Mouse (Mus musculus) embryo, embryonic 11 days (tissue): ENCODE measurements around the gene Ss18l1.
A peak's percentile ranks its signal among the peaks of the same experiment; 100 is the strongest.

Experiments
- DNase-seq: peaks from one replicate; pipeline ENCODE4 v3.0.0-alpha.2; 2015

Gene Ss18l1

DNA sequence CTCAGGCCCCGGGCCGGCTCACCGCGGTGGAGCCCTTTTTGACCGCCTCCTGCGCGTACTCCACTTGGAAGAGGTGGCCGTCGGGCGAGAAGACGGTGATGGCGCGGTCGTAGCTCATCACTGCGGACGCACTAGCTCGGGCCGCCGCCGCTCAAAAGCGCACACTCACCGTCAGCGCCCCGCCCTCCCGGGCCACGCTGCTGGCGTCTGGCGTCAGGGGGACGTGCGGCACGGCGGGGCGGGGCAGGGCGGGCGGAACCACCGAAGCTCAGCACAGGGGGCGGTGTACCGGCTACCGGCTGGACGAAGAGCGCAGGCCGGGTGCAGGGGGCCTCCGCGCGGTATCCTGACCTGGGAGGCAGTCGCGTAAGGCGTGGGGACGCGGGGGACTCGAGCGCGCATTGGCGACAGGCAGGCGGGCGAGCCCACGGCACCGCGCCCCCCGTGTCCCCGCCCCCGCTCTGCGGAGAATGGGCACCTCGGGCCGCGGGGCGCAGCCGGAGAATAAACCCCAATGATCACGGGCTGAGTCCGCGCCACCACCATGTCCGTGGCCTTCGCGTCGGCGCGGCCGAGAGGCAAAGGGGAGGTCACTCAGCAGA, at the start of gene Ss18l1, which contains the start of gene Psma7:
TSS of gene Ss18l1 (plus strand) at position 254 of the 602 bp plus-strand sequence.
TSS of gene Psma7 (minus strand) at position 178 of the 602 bp plus-strand sequence.
- DNase-seq: peak; percentile 96

DNA sequence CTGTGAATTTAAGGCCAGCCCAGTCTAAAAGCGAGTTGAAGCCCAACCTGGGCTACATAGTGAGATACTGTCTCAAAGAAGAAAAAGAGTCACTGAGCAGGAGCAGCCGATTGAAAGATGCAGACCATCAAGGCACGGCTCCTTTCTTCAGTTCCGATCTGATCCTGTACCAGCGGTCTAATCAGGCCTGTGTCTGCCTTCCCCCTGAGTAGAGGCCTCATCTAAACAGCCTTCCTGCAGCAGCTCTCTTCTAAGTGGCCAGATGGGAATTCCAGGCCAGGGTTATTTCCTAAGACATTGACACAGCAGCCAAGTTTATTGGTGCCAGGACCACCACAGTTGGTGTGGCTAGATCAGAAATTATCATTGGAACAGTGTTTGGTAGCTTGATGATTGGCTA, 49.2 kb upstream of the Ss18l1 start:
- no peak for DNase-seq

DNA sequence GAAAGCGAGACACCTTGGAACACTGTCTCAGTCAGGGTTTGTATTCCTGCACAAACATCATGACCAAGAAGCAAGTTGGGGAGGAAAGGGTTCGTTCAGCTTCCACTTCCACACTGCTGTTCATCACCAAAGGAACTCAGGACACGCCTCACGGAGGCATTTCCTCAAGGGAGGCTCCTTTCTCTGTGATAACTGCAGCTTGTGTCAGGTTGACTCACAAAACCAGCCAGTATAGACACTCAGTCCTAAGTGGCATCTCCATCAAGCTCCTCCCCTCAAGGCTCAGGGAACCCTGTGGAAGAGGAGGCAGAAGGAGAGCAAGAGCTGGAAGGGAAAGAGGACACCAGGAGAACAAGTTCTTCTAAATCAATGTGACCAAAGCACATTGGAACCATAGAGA, 43.9 kb upstream of the Ss18l1 start:
- no peak for DNase-seq

DNA sequence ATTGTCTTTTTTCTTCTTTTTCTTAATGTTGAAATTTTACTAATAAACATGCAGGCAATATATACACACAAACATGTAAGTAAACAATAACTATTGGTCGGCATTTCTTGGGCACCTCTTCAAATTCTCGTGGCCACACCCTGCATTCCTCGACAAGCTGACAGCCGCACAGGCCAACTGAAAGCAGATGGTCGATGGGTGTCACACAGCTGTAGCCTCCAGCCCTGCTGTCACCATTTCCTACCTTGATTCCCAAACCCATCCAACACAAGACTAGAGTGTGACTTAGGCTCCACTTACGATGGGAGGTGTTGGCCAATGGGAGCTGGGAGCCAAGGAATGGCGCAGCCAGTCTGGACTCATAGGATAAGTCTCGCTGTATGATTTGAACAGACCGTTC, 40.7 kb upstream of the Ss18l1 start:
- DNase-seq: no peak

DNA sequence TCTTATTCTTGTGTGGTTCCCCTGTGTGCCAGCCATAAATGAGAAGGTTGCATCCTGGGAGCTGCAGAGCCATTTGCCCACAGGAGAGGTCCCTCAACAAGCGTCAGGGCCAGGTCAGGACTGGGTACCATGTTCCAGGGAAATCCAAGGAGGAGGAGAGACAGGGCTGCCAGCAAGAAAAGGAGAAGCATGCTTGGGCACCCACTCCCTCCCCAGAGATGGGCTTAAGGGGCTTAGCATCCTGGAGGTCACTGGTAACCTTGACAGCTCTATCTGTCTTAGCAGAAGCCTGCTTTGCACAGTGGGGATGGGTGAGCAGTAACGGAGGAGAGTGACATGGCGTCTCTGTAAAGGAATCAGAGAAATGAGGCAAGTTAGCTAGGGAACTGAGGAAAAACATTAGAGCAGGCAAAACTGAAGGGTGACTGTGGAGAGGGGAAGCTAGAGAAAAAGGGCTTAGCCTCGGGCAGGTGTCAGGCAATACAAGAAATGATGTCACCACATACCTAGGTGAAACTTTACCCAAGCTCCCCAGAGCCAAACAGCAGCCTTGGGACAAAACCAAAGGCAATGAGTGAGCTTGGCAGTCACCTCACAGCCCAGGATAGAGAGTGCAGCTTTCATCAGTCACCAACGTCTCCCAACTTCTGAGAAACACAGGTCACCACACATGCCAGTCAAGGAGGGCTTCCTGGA, 36.5 kb upstream of the Ss18l1 start:
- DNase-seq: no peak

DNA sequence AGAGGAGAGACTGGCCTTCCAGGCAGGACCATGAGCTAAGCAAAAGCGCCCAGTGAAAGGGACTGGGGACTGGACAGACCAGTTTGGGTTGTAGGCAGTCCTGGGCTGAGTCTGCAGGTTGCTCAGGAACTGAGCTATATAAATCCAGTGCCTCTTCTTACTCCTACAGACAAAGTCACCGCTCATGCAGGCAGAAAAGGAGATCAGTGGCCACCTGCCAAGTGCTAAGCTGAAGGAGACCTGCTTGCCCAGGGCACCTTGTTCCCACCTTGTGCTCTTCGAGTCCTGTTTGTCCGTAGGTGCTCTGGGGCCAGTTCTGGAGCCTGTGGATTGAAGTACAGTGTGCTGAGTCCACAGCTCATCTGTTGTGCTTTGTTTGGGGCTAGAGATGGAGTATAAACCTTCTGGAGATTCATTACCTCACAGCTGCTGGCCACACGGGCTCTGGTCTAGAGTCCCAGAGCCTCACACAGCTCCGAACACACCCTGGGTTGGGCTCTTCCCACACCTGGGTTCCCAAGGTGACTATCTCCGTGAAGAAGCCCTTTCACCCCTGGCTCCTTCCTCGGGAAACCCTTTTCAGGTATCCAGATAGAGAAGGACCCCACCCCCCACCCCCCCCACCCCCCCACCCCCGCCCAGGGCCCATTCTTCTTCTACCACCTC, 35.8 kb upstream of the Ss18l1 start:
- DNase-seq: no peak

DNA sequence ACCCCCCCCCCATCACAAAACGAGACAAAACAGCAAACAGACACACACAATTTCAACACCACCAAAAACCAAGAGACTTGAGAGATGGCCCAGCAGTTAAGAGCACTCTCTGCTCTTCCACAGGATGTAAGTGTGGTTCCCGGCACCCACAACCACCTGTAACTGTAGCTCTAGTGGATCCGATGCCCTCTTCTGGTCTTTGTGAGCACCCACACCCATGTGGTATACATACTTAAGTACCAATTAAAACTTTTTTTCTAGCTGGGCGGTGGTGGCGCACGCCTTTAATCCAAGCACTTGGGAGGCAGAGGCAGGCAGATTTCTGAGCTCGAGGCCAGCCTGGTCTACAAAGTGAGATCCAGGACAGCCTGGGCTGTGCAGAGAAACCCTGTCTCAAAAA, 31.6 kb upstream of the Ss18l1 start:
- DNase-seq: no peak

DNA sequence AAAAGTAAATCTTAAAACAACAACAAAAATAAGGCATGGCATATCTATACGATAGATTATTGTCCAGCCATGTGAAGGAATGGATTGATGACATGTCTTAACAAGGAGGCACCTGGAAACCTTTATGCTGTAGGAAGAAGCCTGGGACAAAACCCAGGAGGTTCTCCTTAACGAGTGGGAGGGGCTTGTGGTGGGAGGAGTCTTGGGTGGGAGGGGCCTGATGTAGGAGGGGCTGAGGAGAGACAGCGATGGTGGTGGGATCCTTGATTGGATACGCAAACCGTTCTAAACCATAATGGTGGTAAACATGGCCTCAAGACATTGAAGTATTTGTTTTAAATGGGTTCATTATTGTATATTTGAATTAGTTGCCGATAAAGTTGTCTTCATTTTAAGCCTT, 30.9 kb upstream of the Ss18l1 start:
- DNase-seq: no peak

DNA sequence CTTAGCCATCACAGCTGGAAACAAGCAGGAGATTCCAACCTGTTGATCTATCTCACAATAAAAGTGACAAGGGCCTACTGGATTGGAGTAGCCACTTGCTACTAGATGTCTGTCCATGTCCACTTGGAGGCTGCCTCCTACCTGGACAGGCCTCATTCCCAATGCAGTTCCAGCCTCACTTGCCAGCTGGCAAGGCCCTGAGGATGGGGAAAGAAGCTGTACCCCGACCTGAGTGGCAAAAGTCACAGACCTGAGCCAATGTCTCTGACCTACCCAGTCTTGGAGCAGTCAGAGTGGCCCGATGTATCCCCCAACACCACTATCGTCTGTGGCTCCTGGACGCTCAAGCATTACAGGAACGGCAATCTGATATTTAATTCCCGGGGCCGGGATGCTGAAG, 28.6 kb upstream of the Ss18l1 start:
- DNase-seq: no peak

DNA sequence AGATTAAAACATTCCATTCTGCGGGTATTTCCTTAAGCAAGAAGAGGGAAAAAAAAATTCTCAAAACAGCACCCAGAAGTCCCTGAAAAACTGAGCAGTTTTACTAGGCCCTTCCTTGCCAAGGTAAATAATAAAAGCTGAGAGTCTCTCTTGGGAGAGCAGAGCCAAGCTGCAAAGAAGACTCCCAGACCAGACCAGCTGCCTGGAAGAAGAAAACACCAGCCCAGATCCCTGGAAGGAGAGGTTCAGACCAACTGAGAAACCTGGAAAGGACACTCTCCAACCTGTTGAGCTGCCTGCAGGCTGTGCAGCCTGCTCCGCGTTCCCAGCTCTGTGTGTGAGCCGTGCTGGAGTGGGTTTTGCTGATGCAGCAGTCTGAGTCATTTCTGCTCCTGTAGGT, 24.7 kb upstream of the Ss18l1 start:
- DNase-seq: no peak

DNA sequence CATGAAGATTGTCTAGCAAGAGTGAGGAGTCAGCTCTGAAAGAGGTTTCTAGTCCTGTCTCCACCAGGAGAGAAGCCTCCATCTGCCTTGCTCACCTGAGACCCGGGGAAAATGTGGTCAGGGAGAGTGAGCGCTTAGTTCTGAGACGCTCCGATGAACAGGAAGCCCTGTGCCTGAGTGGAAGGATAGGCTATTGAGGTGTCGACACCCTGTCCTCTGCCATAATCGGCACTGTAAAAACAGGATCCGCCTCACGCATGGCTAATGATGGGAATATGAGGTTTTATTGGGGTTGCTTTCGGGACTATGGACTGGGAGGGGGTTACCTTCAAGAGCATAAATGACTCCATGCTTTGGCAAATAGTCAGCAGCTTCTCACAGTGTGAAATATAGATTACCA, 23.7 kb upstream of the Ss18l1 start:
- no peak for DNase-seq

DNA sequence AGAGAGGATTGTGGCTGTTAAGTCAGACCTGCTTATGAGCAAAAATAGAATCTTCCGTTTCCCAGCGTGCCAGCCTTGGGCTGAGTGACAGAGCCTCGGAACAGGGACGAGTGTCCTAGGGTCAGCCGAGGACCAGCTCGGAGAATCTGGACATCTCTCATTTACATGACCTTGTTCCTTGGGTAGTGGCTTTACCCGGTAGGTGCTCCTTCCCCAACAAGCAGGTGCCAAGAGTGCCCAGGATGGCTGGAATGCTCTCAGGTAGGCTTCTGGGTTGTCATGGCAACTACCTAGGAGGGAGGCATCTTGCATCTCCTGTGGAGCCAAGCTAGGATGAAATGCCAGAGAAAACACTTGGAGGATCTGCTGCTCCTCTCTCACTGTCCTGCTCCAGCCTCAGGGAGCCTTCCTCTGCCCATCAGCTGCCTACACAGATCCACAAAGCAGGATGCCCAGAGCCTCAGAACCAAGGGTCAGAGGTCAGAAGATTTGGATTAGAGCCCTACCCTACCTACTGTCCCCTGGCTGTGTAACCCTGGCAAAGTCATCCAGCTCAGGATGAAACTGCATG, 22.1 kb upstream of the Ss18l1 start:
- no peak for DNase-seq

DNA sequence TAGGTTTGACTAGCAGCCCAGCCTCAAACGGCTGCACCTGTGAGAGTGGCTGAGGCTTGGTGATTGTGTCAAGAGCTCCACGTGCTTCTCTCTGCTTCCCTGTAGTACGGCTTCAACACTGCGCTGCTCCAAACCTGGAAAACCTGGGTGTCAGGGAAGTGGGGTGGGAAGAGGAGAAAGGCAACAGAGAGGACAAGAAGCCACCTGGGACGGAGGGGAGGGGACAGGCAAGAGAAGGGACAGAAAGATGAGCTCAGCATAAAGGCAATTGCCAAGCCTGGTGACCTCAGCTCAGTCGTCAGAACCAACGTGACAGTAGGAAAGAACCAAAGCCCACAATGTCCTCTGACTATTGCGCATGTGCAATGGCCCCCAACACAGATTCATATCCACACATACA, 21.4 kb upstream of the Ss18l1 start:
- DNase-seq: no peak

DNA sequence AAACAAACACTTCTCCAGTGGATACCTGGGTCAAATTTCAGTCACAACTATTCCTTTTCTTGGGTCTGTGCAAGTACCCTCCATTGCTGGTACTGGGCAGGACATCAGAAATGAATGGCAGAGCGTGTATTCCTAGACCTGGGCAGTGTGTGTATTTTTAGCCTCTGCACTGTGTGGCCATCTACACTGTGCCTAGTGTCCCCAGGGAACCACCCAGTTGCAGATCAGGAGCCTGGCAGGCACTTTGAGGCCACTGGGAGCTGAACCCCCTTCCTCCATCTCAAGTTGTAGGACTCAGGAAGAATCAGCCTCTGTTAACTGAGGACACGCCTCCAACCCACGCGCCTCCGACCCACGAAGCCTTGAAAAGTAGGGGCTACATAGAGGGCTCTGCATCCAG, 19.6 kb upstream of the Ss18l1 start:
- DNase-seq: no peak

DNA sequence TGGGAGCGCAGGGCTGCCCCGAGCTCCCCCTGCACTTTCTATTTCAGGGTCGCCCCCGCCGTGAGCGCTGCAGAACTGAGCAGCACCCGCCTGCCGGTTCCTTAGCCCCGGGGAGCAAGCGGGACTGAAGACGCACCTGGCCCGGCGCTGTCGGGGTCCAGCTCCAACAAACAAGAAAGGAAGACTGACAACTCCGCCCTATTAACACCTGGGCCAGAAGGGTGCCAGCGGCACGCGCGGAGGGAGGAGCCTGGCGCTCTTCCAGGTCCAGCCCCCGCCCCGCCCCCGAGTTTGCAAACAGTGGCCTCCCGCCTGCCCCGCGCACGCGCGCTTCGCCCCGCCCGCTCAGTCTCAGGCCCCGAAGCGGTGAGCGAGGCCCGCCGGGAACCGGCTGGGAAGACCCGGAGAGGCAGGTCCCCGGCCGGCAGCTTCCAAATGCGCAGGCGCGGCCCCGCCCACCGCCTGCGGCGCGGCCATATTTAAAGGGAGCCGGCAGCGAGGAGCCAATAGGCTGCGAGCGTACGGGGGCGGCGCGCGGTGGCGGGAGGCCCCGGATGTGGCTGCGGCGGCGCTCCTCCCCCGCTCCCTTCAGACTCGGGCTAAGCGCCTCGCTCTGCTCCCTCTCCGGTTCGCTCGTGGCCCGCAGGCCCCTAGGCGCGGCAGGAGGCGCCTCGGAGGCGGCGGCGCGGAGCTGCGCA, 17.8 kb upstream of the Ss18l1 start, which contains the start of gene Lsm14b:
TSS of gene Lsm14b (plus strand) at position 587 of the 698 bp plus-strand sequence.
- peak; percentile 98 for DNase-seq

DNA sequence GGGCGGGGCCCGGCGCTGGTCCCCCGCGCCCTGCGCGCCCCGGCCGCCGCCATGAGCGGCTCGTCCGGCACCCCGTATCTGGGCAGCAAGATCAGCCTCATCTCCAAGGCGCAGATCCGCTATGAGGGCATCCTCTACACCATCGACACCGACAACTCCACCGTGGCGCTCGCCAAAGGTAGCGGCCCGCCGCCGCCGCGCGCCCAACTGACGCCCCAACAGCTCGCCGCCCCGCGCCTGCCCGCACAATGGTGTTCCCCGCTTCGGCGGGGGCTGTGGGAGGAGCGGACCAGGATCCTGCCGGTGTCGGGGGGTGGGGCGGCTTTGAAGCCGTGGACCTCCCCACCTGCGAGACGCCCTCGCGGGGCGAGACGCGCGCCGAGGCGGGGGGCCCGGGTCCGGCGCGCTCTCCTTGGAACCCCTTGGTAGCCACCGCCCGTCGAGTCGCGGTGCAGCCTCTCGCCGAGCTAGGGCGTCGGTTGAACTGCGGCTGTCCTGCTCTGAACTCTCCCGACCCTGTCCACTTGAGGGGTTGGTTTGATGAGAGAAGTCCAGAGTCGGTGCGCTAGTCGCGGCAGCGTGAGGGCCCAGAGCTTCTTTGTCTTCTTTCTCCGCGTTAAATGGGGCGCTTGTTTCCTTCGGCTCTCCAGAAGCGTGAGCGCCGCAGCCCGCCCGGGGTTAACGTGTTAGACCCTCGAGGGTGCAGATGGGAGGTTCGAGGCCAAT, 17.0 kb upstream of the Ss18l1 start:
- DNase-seq: peak; percentile 52

DNA sequence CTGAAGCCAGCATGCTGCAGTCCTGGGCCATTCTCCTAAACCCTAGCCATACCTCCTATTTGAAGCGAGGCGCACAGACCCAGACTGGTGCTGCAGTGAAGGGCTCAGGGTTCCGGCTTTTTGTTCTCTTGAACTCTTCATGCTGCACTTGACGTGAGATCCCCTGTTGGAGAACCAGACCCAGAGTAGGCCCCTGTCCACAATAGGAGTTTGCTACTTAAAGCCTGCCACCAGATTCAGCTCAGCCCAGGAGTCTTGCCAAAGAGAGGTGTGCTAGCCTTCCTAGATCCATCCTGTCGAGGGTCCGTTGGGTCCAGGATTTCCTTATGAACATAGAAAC, 16.5 kb upstream of the Ss18l1 start:
- no peak for DNase-seq

DNA sequence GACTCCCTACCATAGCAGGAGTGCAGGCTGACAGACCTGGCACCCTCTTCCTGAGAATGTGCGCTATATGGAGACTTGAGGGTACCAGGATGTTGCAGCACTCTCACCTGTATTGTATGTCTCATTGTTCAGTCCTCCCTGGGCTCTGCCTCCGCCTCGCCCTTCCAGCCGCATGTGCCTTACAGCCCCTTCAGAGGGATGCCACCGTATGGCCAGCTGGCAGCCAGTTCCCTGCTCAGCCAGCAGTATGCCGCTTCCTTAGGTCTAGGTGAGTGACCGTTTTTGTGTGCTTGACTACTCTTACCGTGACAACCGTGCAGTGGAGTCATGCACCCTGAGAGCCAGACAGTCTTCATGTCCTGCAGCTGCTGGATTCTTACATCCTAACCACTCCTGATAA, 14.5 kb upstream of the Ss18l1 start:
- no peak for DNase-seq

DNA sequence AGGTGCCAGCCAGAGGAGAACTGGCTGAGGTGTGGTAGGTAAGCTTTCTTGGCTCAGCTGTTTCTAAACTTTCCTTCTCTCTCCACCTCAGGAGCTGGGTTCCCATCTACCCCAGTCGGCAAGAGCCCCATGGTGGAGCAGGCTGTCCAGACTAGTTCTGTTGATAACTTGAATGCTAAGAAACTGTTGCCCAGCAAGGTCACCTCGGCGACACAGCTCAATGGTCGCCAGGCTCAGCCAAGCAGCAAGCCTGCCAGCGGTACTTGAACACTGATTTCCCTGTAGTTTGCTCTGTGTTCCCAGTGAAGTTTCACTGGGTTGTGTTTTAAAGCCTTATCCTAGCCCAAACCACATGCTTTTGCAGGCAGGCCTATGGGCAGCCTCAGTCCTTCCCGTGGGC, 11.0 kb upstream of the Ss18l1 start:
- no peak for DNase-seq

DNA sequence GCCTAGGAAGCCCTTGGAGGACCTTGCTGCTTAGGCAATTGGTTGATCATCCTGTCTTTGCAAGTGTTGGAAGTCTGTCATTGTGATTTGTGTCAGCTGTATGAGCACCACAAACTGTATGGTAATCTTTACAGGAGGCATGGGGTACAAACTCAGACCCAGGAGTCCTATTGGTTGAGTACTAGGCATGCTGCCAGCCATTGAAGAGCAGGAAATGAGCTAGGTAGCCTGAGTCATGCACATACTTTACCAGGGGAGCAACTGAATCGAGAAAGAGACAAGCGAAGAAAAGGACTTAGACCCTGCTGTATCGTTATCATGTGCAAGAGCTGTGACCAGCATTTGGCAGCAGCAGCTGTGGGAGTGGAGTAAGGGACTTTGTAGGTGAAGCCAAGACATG, 9.4 kb upstream of the Ss18l1 start:
- no peak for DNase-seq

DNA sequence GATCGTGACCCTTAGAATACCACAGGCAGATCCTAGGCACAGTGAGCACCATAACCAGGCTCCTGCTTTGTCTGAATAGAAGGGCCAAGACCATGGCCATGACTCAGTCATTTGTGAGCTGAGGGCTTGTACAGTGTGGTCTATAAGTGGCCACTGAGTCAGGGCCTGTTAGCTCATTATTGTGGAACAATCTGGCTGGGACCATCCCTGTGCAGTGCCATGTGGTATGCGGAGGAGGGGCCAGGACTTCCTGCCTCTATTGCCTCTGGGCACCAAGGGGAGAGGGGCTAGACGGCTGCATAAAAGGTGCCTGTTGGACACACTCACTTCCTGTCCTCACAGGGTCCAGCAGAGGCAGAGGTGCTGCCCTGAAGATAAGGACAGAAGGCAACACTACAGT, 8.4 kb upstream of the Ss18l1 start:
- no peak for DNase-seq

DNA sequence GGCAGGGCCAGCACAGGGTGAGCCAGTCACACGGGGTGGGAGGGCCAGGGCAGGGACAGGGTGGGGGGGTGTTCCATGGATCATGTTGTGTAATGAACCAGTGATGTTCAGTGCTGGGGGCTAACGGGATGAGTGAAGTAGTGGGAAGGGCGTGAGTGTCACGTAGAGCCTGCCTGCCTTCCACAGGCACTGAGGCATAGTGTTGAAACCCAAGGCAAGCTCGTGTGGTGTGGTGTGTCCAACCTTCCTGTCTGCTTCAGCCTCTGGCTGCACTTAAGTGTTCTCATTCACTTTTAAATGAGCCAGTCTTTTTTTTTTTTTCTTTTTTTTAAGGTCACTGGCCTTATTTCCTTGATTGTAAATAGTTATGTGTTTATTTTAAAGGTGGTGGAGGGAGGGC, 7.6 kb upstream of the Ss18l1 start:
- DNase-seq: no peak

DNA sequence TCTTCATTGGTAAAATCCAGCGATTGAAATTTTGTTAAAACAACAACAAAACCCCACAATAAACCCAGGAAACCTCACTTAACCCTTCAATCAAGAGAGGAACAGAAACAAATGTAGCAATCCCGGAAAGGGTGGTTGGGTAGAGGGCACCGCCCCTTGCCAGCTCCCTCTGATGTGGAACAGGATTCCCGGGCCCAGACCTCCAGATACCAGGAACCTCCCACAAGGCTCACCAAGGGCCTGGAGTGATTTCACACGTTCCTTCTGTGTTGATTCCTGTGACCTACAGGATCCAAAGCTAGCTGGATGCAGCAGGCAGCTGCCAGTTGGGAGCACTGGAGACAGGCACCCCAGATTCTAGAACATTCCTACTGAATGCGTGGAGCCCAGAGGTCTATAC, 1.9 kb upstream of the Ss18l1 start:
- DNase-seq: no peak
